Mouse (Mus musculus) heart, postnatal 25 days (tissue): Measurements from ENCODE around the gene Itih4. TPM values are rescaled to one million over a fixed set of nuclear protein-coding genes. Genes with fewer than 3 reads are reported as not detected.

Experiments
- DNase-seq: peaks from one replicate; pipeline ENCODE4 v3.0.0; 2022; ENCODE audit warnings: low spot score
- intact Hi-C: fragments of 180-260 bp; cut with DNase I; formaldehyde crosslinking; loops from one replicate; pipeline ENCODE4 v1.15.1; 2025
- total RNA-seq, 2 experiments: library from RNA; stranded (reverse); gene quantifications; 2 replicates each; pipeline ENCODE4 v1.2.3; 2021

The Itih4 gene
- total RNA-seq, 2 experiments from 2014 or later: 4.8 to 6.9 TPM

- intact Hi-C loops: no loop called here
These were observed 39.2 kb downstream of the Itih4 start for GRCm38 (mm10) chr14:30925492-30925891.

GRCm38 (mm10) chr14:30930386-30930785, 44.1 kb downstream of the Itih4 start:
- DNase-seq: no peak

More at GRCm38 (mm10) chr14:30925492-30925891, 39.2 kb downstream of the Itih4 start:
- no peak for DNase-seq

GRCm38 (mm10) chr14:30933351-30933750, 47.1 kb downstream of the Itih4 start:
- DNase-seq: no peak
- intact Hi-C loops: no loop called here

More at GRCm38 (mm10) chr14:30930386-30930785, 44.1 kb downstream of the Itih4 start:
- intact Hi-C loops: no loop called here

GRCm38 (mm10) chr14:30942254-30942653, 56.0 kb downstream of the Itih4 start:
- DNase-seq: no peak
- intact Hi-C loops: loop anchor here (5.0 to 10.0 kb wide), 2 partner anchors 60 to 117 kb away; partner anchors contain the start of gene Tmem110

GRCm38 (mm10) chr14:30943038-30943437, 56.8 kb downstream of the Itih4 start, which contains the start of gene Itih1:
Itih1 (minus strand) TSS chr14:30943289.
- intact Hi-C loops: loop anchor here (5.0 to 10.0 kb wide), 2 partner anchors 61 to 118 kb away; partner anchors contain the start of gene Tmem110

GRCm38 (mm10) chr14:30943860-30944674, 57.8 kb downstream of the Itih4 start:
- intact Hi-C loops: loop anchor here (2.0 to 10.0 kb wide), 3 partner anchors 62 to 119 kb away; partner anchors contain the start of gene Tmem110

More at GRCm38 (mm10) chr14:30943038-30943437, 56.8 kb downstream of the Itih4 start, which contains the start of gene Itih1:
- no peak for DNase-seq

GRCm38 (mm10) chr14:30944745-30945144, 58.5 kb downstream of the Itih4 start:
- intact Hi-C loops: loop anchor here (2.0 to 10.0 kb wide), 3 partner anchors 62 to 120 kb away; partner anchors contain the start of gene Tmem110

More at GRCm38 (mm10) chr14:30943860-30944674, 57.8 kb downstream of the Itih4 start:
- peak; percentile 31 for DNase-seq

GRCm38 (mm10) chr14:30949986-30950385, 63.7 kb downstream of the Itih4 start:
- DNase-seq: no peak
- intact Hi-C loops: loop anchor here (5.0 to 10.0 kb wide), 2 partner anchors 52 to 125 kb away; partner anchors contain the start of genes Glt8d1, Spcs1 and Tmem110

More at GRCm38 (mm10) chr14:30944745-30945144, 58.5 kb downstream of the Itih4 start:
- DNase-seq: no peak

GRCm38 (mm10) chr14:30951154-30951825, 65.0 kb downstream of the Itih4 start, which contains the start of gene Nek4:
Nek4 (plus strand) TSS chr14:30951377.
- intact Hi-C loops: loop anchor here (5.0 kb wide), 1 partner anchor 51 kb away; the partner anchor contains the start of genes Glt8d1 and Spcs1
- DNase-seq: peak; percentile 93

Other genes with a start within 250 kb of the Itih4 start
- 1 to 10 TPM; 6.8 to 7.9 TPM for gene Rft1, start 232.1 kb upstream of the Itih4 start, total RNA-seq
- gene Sfmbt1, start 171.6 kb upstream of the Itih4 start, total RNA-seq: 10 to 100 TPM; 11.7 to 13.0 TPM
- 1 to 10 TPM; 8.1 to 8.7 TPM for gene Tmem110, start 60.9 kb upstream of the Itih4 start, total RNA-seq
- gene Mustn1, start 7.3 kb upstream of the Itih4 start, total RNA-seq: 10 to 100 TPM; 11.1 to 16.9 TPM
- under 1 TPM; 0.39 to 0.64 TPM for gene Itih3, start 37.3 kb downstream of the Itih4 start, total RNA-seq
- gene Itih1, start 56.8 kb downstream of the Itih4 start, total RNA-seq: not detected
- 1 to 10 TPM; 4.0 to 5.3 TPM for gene Nek4, start 64.9 kb downstream of the Itih4 start, total RNA-seq
- gene Glt8d1, start 114.9 kb downstream of the Itih4 start, total RNA-seq: 10 to 100 TPM; 18.5 to 22.1 TPM
- 100 to 1,000 TPM; 138 to 145 TPM for gene Spcs1, start 115.2 kb downstream of the Itih4 start, total RNA-seq
- 10 to 100 TPM; 54.0 to 58.2 TPM for gene Pbrm1, start 132.7 kb downstream of the Itih4 start, total RNA-seq
- gene Gnl3, start 132.7 kb downstream of the Itih4 start, total RNA-seq: 10 to 100 TPM; 19.5 to 20.5 TPM
- 10 to 100 TPM; 60.2 to 61.0 TPM for gene Smim4, start 242.5 kb downstream of the Itih4 start, total RNA-seq
- 10 to 100 TPM; 18.2 to 22.6 TPM for gene Nt5dc2, start 244.6 kb downstream of the Itih4 start, total RNA-seq